Mouse (Mus musculus): ENCODE measurements around the gene Hist1h2be.
"Not testable (repeated sequence)": the region's sequence is repeated elsewhere in the genome, so short reads cannot be mapped to it uniquely, and the experiment has no call there.

Gene Hist1h2be

GRCm38 (mm10) chr13:23591886-23592285 lies 29.0 kb downstream of the Hist1h2be start:
- DNase-seq, result not testable (repeated sequence)

GRCm38 (mm10) chr13:23591206-23591605 lies 29.7 kb downstream of the Hist1h2be start:
- DNase-seq, result no peak

GRCm38 (mm10) chr13:23586940-23587225 lies 34.0 kb downstream of the Hist1h2be start:
- DNase-seq, result no peak

- DNase-seq, result no peak
Measured at GRCm38 (mm10) chr13:23586099-23586939, 34.6 kb downstream of the Hist1h2be start.

GRCm38 (mm10) chr13:23585442-23586098 lies 35.4 kb downstream of the Hist1h2be start:
- peak; percentile 68 for DNase-seq

- DNase-seq, result peak; percentile 81
Measured at GRCm38 (mm10) chr13:23585029-23585441, 35.9 kb downstream of the Hist1h2be start.

- no peak for DNase-seq
Measured at GRCm38 (mm10) chr13:23584331-23584730, 36.6 kb downstream of the Hist1h2be start.

GRCm38 (mm10) chr13:23583387-23584068 lies 37.4 kb downstream of the Hist1h2be start:
- DNase-seq, result no peak

GRCm38 (mm10) chr13:23582219-23583056 lies 38.5 kb downstream of the Hist1h2be start:
- no peak for DNase-seq

- DNase-seq, result peak; percentile 94
Measured at GRCm38 (mm10) chr13:23581408-23582218, 39.3 kb downstream of the Hist1h2be start, which contains the start of gene Hist1h4d. Gene Hist1h4d (plus strand): TSS chr13:23581598.

GRCm38 (mm10) chr13:23577835-23578234 lies 43.1 kb downstream of the Hist1h2be start:
- DNase-seq, result no peak

- no peak for DNase-seq
Measured at GRCm38 (mm10) chr13:23576906-23577639, 43.9 kb downstream of the Hist1h2be start.

GRCm38 (mm10) chr13:23576351-23576881 lies 44.5 kb downstream of the Hist1h2be start:
- DNase-seq, result no peak

GRCm38 (mm10) chr13:23575864-23576313 lies 45.0 kb downstream of the Hist1h2be start:
- DNase-seq, result not testable (repeated sequence)

- no peak for DNase-seq
Measured at GRCm38 (mm10) chr13:23575271-23575851, 45.6 kb downstream of the Hist1h2be start, which contains the start of gene Hist1h3d. Gene Hist1h3d (plus strand): TSS chr13:23575763.

GRCm38 (mm10) chr13:23574546-23575170 lies 46.3 kb downstream of the Hist1h2be start:
- not testable (repeated sequence) for DNase-seq

- peak; percentile 93 for DNase-seq
Measured at GRCm38 (mm10) chr13:23573898-23574524, 46.9 kb downstream of the Hist1h2be start, which contains the start of the genes Hist1h2bf and Hist1h2ad. Gene Hist1h2bf (minus strand): TSS chr13:23574196. Gene Hist1h2ad (plus strand): TSS chr13:23574381.

GRCm38 (mm10) chr13:23573034-23573897 lies 47.7 kb downstream of the Hist1h2be start:
- DNase-seq, result not testable (repeated sequence)
